Mouse (Mus musculus) midbrain, postnatal 0 days (tissue): Measurements from ENCODE around the gene Cdc34b. TPM values are rescaled to one million over a fixed set of nuclear protein-coding genes. Genes with fewer than 3 reads are reported as not detected.

Experiments
- ATAC-seq: fragments of 200-750 bp; cut with Nextera tagmentation; 2 replicates; pipeline ENCODE4 v1.8.0; 2017; ENCODE audit warnings: moderate number of reproducible peaks, mild to moderate bottlenecking, moderate TSS enrichment, moderate library complexity; ENCODE audit not compliant: low FRiP score
- DNase-seq: peaks from one replicate; pipeline ENCODE4 v3.0.0-alpha.2; 2015; ENCODE audit warnings: low spot score
- H3K27ac ChIP-seq: fragments of 300-500 bp; sonication (generic); 2 replicates; pipeline ENCODE4 v1.5.1; 2014; ENCODE audit warnings: low read depth, mild to moderate bottlenecking, low read length, mixed read lengths
- H3K27me3 ChIP-seq: fragments of 300-500 bp; sonication (generic); 2 replicates; pipeline ENCODE4 v1.6.1; 2014; ENCODE audit warnings: low read length, control low read depth, mixed read lengths; ENCODE audit not compliant: insufficient read depth
- H3K36me3 ChIP-seq: fragments of 300-500 bp; sonication (generic); 2 replicates; pipeline ENCODE4 v1.6.1; 2014; ENCODE audit warnings: low read length, control low read depth, mixed read lengths; ENCODE audit not compliant: insufficient read depth
- H3K4me1 ChIP-seq: fragments of 300-500 bp; sonication (generic); 2 replicates; pipeline ENCODE4 v1.6.1; 2014; ENCODE audit warnings: mild to moderate bottlenecking, control low read depth, antibody characterized with exemption, low read length, mixed read lengths; ENCODE audit not compliant: insufficient read depth
- H3K4me2 ChIP-seq: fragments of 300-500 bp; sonication (generic); 2 replicates; pipeline ENCODE4 v1.6.1; 2014; ENCODE audit warnings: low read depth, mild to moderate bottlenecking, low read length, mixed read lengths; ENCODE audit not compliant: poor library complexity, severe bottlenecking
- H3K4me3 ChIP-seq: fragments of 300-500 bp; sonication (generic); 2 replicates; pipeline ENCODE4 v1.5.1; 2014; ENCODE audit warnings: low read depth, mild to moderate bottlenecking, low read length, moderate library complexity
- H3K9ac ChIP-seq: fragments of 300-500 bp; sonication (generic); replicated peaks from 2 replicates; pipeline ENCODE4 v1.6.1; 2014; ENCODE audit warnings: mild to moderate bottlenecking, low read length, moderate library complexity, mixed read lengths; ENCODE audit not compliant: poor library complexity, severe bottlenecking
- H3K9me3 ChIP-seq: fragments of 300-500 bp; sonication (generic); 2 replicates; pipeline ENCODE4 v1.6.1; 2016; ENCODE audit warnings: low read length, control low read depth
- CTCF ChIP-seq: IDR thresholded peaks from 2 replicates; pipeline ENCODE4 v1.5.1; 2016; ENCODE audit warnings: antibody characterized with exemption, mild to moderate bottlenecking
- WGBS: fragments of 180-500 bp; shearing (Covaris S2); extraction: QIAGEN DNeasy Blood & Tissue Kit; methylation state at CpG from one replicate; pipeline ENCODE4 v1.1.7; 2014; 5-methylcytosine and 5-hydroxymethylcytosine counted together
- polyA plus RNA-seq: library from polyadenylated mRNA; unstranded; fragments of >200 nt; fragmentation: Nextera tagmentation; extraction: Ambion mirVana; gene quantifications from 2 replicates; pipeline ENCODE4 v1.2.1, GENCODE M21; 2015
- total RNA-seq: library from RNA; depleted of rRNA; stranded (reverse); fragments of >200 nt; gene quantifications from 2 replicates; pipeline ENCODE4 v1.2.3, GENCODE M21; 2014; rRNA removed

Gene Cdc34b
- total and polyA plus RNA-seq, 2 experiments from 2014 or later, result 0.14 TPM; not detected in 1

GRCm38 (mm10) chr11:94772363-94773055 lies 30.9 kb downstream of the Cdc34b start:
- no peaks in the 10 kb centered on the region for H3K27me3 ChIP-seq
- no peaks in the 10 kb centered on the region for H3K4me1 ChIP-seq
- no peak overlapping the region for H3K4me2 ChIP-seq
- WGBS, result 81% methylated on average over 3 of the region's 3 CpGs
- no peak overlapping the region for H3K4me3 ChIP-seq
- no peak overlapping the region for H3K9ac ChIP-seq
- no peaks in the 10 kb centered on the region for H3K9me3 ChIP-seq
- no peak overlapping the region for H3K27ac ChIP-seq
- ATAC-seq, result no peak
- DNase-seq, result no peak
- no peaks in the 10 kb centered on the region for H3K36me3 ChIP-seq
- no peak for TF ChIP-seq CTCF

DNA sequence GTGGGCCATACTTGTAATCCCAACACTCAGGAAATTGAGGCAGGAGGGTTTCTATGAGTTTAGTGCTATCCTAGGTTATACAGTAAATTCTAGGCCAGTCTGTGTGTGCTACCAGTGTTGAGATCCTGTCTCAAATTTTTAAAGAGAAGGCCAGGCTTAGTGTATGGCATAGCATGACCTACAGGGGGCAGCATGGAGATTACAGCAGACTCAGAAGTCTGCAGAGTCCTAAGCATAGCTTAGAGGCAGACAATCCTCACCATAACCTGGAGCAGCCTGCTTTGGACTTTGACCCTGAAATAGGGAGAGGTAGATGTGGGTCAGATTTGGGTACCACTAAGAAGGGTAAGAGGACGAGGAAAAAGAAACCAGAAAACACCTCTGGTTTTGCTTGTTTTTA lies 32.3 kb downstream of the Cdc34b start:
- no peak overlapping the region for H3K4me3 ChIP-seq
- ATAC-seq (no peak), DNase-seq (peak; percentile 4)
- H3K4me1 ChIP-seq, result no peaks in the 10 kb centered on the region
- H3K36me3 ChIP-seq, result no peaks in the 10 kb centered on the region
- H3K9ac ChIP-seq, result no peak overlapping the region
- H3K27me3 ChIP-seq, result no peaks in the 10 kb centered on the region
- H3K9me3 ChIP-seq, result no peaks in the 10 kb centered on the region
- H3K4me2 ChIP-seq, result no peak overlapping the region
- no peak overlapping the region for H3K27ac ChIP-seq
- 0 out of 2 replicates have a peak, but pooled peaks have one; percentile 16 for TF ChIP-seq CTCF
- 80% methylated on average over 1 of the region's 1 CpGs for WGBS

DNA sequence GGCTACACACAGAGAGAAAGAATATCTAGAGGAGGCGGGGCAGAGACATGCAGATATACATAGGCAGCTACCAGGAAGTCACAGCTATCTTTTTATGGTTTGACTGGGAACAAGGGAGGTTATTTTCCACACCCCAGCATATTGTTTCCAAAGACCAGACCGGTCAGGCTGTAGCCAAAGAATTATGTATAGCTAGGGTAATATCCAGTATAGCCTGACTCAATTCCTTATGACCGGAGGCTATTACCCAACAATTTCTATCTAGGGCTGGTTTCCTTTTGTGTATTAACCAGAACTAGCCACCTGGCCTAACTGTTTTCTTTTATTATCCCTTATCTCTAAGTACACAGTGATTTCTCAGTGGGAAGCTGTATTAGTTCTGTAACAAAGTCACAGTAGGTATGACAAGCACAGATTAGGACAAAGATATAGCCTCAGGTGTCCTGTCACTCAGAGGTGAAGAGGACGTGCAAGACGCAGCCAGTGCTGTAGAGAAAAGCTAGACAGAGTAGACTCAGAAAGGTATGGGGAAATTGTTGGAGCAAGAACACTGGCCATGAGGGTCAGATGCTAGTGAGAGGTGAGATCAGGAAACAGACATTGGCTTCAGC lies 33.4 kb downstream of the Cdc34b start:
- H3K4me3 ChIP-seq, result no peak overlapping the region
- H3K27ac ChIP-seq, result no peak overlapping the region
- ATAC-seq, result no peak
- no peak for TF ChIP-seq CTCF
- H3K4me2 ChIP-seq, result no peak overlapping the region
- 89% methylated on average over 5 of the region's 5 CpGs for WGBS
- H3K9me3 ChIP-seq, result no peaks in the 10 kb centered on the region
- H3K27me3 ChIP-seq, result no peaks in the 10 kb centered on the region
- no peak for DNase-seq
- no peak overlapping the region for H3K9ac ChIP-seq
- no peaks in the 10 kb centered on the region for H3K4me1 ChIP-seq
- no peaks in the 10 kb centered on the region for H3K36me3 ChIP-seq

DNA sequence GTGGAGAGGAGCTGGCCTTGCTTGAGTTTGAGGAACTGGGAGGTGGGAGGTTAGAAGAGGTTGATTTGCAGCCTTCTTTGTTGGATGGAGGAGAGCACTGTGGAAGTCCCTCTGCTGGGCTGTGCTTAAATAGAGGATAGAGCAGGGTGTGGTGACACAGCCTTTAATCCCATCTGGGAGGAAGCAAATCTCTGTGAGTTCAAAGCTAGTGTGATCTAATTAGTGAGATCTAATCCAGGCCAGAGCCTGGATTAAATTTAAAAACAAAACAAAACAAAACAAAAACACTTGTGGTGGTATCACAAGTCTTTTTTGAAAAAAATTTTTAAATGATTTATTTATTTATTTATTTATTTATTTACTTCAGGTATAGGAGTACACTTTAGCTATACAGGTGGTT lies 41.0 kb downstream of the Cdc34b start, which contains the start of gene Tmem92:
Gene Tmem92 (minus strand): TSS at position 101 of the 400 bp plus-strand sequence.
- Histone ChIP-seq H3K9ac (no peak within 1 kb of the TSS), H3K27me3 (no peaks in the 10 kb centered on the region), H3K4me1 (no peaks in the 10 kb centered on the region), H3K9me3 (no peaks in the 10 kb centered on the region), H3K36me3 (no peaks in the 10 kb centered on the region), H3K4me2 (no peak within 1 kb of the TSS), H3K27ac (no peak within 1 kb of the TSS), H3K4me3 (no peak within 1 kb of the TSS)
- no peak for TF ChIP-seq CTCF
- DNase-seq, result no peak
- ATAC-seq, result no peak

DNA sequence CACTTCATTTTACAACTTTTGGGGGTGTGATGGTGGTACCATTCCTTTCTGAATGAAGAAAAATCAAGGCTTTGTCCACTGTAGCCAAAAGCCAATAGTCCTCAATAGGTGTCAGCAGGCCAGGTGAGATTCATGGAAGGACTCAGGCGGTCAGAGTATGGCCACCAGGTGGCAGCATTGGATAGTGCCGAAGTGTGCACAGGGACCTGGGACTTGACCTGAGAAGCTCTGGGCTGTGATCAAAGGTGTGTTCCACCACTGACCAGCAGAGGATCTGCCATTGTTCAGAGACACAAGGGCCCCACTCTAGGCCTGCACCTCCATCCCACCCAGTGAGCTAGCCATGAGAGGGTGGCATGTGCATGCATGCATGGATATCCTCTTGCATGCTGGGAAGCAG lies 43.7 kb downstream of the Cdc34b start:
- DNase-seq (peak; percentile 64), ATAC-seq (0 out of 2 replicates have a peak, but pooled peaks have one; percentile 38)
- H3K4me1 ChIP-seq, result no peaks in the 10 kb centered on the region
- no peak overlapping the region for H3K4me3 ChIP-seq
- no peaks in the 10 kb centered on the region for H3K27me3 ChIP-seq
- no peak overlapping the region for H3K9ac ChIP-seq
- H3K9me3 ChIP-seq, result no peaks in the 10 kb centered on the region
- no peak overlapping the region for H3K27ac ChIP-seq
- no peaks in the 10 kb centered on the region for H3K36me3 ChIP-seq
- TF ChIP-seq CTCF, result peak; percentile 81
- no peak overlapping the region for H3K4me2 ChIP-seq
- WGBS, result 3% methylated on average over 2 of the region's 2 CpGs

DNA sequence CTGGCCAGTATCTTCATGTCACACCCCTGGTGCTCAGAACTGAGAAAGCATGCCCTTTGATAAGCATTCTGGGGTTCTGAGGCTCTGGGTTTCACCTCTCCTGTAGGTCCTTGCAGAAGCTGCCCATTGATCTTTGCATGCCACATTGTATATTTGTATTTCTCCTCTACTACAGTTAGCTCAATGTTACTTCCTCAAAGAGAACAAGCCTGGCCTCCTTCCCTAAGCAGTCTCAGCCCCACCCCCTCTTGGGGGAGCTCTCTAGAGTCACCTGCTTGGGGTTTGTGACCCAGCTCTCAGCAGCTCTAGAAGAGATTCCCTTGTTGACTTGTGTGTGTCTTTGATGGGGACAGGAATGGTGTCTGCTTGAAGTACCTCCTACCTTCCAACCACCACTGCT lies 50.1 kb downstream of the Cdc34b start:
- Histone ChIP-seq H3K4me2 (no peak overlapping the region), H3K27ac (no peak overlapping the region), H3K36me3 (no peaks in the 10 kb centered on the region), H3K27me3 (no peaks in the 10 kb centered on the region), H3K9me3 (no peaks in the 10 kb centered on the region), H3K4me3 (no peak overlapping the region), H3K4me1 (no peaks in the 10 kb centered on the region), H3K9ac (no peak overlapping the region)
- DNase-seq (no peak), ATAC-seq (no peak)
- TF ChIP-seq CTCF, result no peak

Other genes with a start within 250 kb of the Cdc34b start
- 1.1 and 5.0 TPM in 2 replicates for gene Epn3, start 241.8 kb upstream of the Cdc34b start, total RNA-seq
- gene Epn3, start 241.8 kb upstream of the Cdc34b start, polyA plus RNA-seq, result 0.92 and 1.4 TPM in 2 replicates
- gene Mycbpap, start 220.0 kb upstream of the Cdc34b start, total RNA-seq, result 3.2 and 4.4 TPM in 2 replicates
- 1.2 and 2.0 TPM in 2 replicates for gene Mycbpap, start 220.0 kb upstream of the Cdc34b start, polyA plus RNA-seq
- 12.6 and 19.5 TPM in 2 replicates for gene Rsad1, start 192.5 kb upstream of the Cdc34b start, total RNA-seq
- 11.5 and 13.5 TPM in 2 replicates for gene Rsad1, start 192.5 kb upstream of the Cdc34b start, polyA plus RNA-seq
- 0.11 TPM in 1 of 2 replicates, not detected in the other for gene Chad, start 176.7 kb upstream of the Cdc34b start, total RNA-seq
- 0.85 and 0.87 TPM in 2 replicates for gene Chad, start 176.7 kb upstream of the Cdc34b start, polyA plus RNA-seq
- gene Acsf2, start 139.9 kb upstream of the Cdc34b start, total RNA-seq, result 3.9 and 6.6 TPM in 2 replicates
- gene Acsf2, start 139.9 kb upstream of the Cdc34b start, polyA plus RNA-seq, result 1.7 and 1.9 TPM in 2 replicates
- gene Lrrc59, start 112.0 kb upstream of the Cdc34b start, total RNA-seq, result 128 and 129 TPM in 2 replicates
- gene Lrrc59, start 112.0 kb upstream of the Cdc34b start, polyA plus RNA-seq, result 135 and 137 TPM in 2 replicates
- gene Mrpl27, start 88.0 kb upstream of the Cdc34b start, total RNA-seq, result 42.5 and 49.5 TPM in 2 replicates
- gene Mrpl27, start 88.0 kb upstream of the Cdc34b start, polyA plus RNA-seq, result 162 and 169 TPM in 2 replicates
- 0.28 and 0.49 TPM in 2 replicates for gene Eme1, start 87.8 kb upstream of the Cdc34b start, total RNA-seq
- gene Eme1, start 87.8 kb upstream of the Cdc34b start, polyA plus RNA-seq, result 0.75 and 0.82 TPM in 2 replicates
- gene Xylt2, start 64.3 kb upstream of the Cdc34b start, total RNA-seq, result 38.4 and 45.8 TPM in 2 replicates
- gene Xylt2, start 64.3 kb upstream of the Cdc34b start, polyA plus RNA-seq, result 10.2 and 12.5 TPM in 2 replicates
- gene Gm11541, start 37.3 kb upstream of the Cdc34b start, total RNA-seq, result 0.22 TPM in 1 of 2 replicates, not detected in the other
- gene Gm11541, start 37.3 kb upstream of the Cdc34b start, polyA plus RNA-seq, result not detected in 2 replicates
- gene Tmem92, start 40.9 kb downstream of the Cdc34b start, total RNA-seq, result not detected in 2 replicates
- not detected in 2 replicates for gene Tmem92, start 40.9 kb downstream of the Cdc34b start, polyA plus RNA-seq
- gene Col1a1, start 194.4 kb downstream of the Cdc34b start, total RNA-seq, result 44.7 and 50.3 TPM in 2 replicates
- gene Col1a1, start 194.4 kb downstream of the Cdc34b start, polyA plus RNA-seq, result 65.4 and 67.5 TPM in 2 replicates
- gene Hils1, start 225.8 kb downstream of the Cdc34b start, total RNA-seq, result not detected in 2 replicates
- not detected in 2 replicates for gene Hils1, start 225.8 kb downstream of the Cdc34b start, polyA plus RNA-seq
- gene Sgca, start 234.5 kb downstream of the Cdc34b start, total RNA-seq, result not detected in 2 replicates
- 0.29 and 0.39 TPM in 2 replicates for gene Sgca, start 234.5 kb downstream of the Cdc34b start, polyA plus RNA-seq
- 179 and 217 TPM in 2 replicates for gene Ppp1r9b, start 249.3 kb downstream of the Cdc34b start, total RNA-seq
- 18.2 and 20.4 TPM in 2 replicates for gene Ppp1r9b, start 249.3 kb downstream of the Cdc34b start, polyA plus RNA-seq